Mouse (Mus musculus) hindbrain, embryonic 11.5 days (tissue): ENCODE results near the gene Fam71e2. TPM values are rescaled to one million over a fixed set of nuclear protein-coding genes. Genes with fewer than 3 reads are reported as not detected.
"Not testable (repeated sequence)": the region's sequence is repeated elsewhere in the genome, so short reads cannot be mapped to it uniquely, and the experiment has no call there.

Experiments
- ATAC-seq: fragments of 200-750 bp; cut with Nextera tagmentation; 2 replicates; pipeline ENCODE4 v1.8.0; 2017; ENCODE audit warnings: mild to moderate bottlenecking, moderate TSS enrichment, moderate library complexity; ENCODE audit not compliant: low FRiP score
- DNase-seq: peaks from one replicate; pipeline ENCODE4 v3.0.0-alpha.2; 2015; ENCODE audit warnings: low spot score
- H3K27ac ChIP-seq: fragments of 300-500 bp; sonication (generic); 2 replicates; pipeline ENCODE4 v1.5.1; 2014; ENCODE audit warnings: mild to moderate bottlenecking, low read depth, low read length
- H3K27me3 ChIP-seq: fragments of 300-500 bp; sonication (generic); 2 replicates; pipeline ENCODE4 v1.6.1; 2014; ENCODE audit warnings: mild to moderate bottlenecking, low read length, moderate library complexity, mixed read lengths; ENCODE audit not compliant: control insufficient read depth, insufficient read depth
- H3K36me3 ChIP-seq: fragments of 300-500 bp; sonication (generic); 2 replicates; pipeline ENCODE4 v1.6.1; 2014; ENCODE audit warnings: mild to moderate bottlenecking, low read length, moderate library complexity, mixed read lengths; ENCODE audit not compliant: control insufficient read depth, insufficient read depth
- H3K4me1 ChIP-seq: fragments of 300-500 bp; sonication (generic); replicated peaks from 2 replicates; pipeline ENCODE4 v1.6.1; 2014; ENCODE audit warnings: low read length, mixed read lengths; ENCODE audit not compliant: control insufficient read depth, insufficient read depth
- H3K4me2 ChIP-seq: fragments of 300-500 bp; sonication (generic); replicated peaks from 2 replicates; pipeline ENCODE4 v1.6.1; 2014; ENCODE audit warnings: mild to moderate bottlenecking, low read depth, low read length
- H3K4me3 ChIP-seq: fragments of 300-500 bp; sonication (generic); 2 replicates; pipeline ENCODE4 v1.5.1; 2014; ENCODE audit warnings: low read depth, low read length
- H3K9ac ChIP-seq: fragments of 300-500 bp; sonication (generic); 2 replicates; pipeline ENCODE4 v1.6.1; 2014; ENCODE audit warnings: low read depth, low read length
- H3K9me3 ChIP-seq: fragments of 300-500 bp; sonication (generic); 2 replicates; pipeline ENCODE4 v1.6.1; 2016; ENCODE audit warnings: low read length; ENCODE audit not compliant: control insufficient read depth
- WGBS: fragments of 180-500 bp; shearing (Covaris S2); extraction: QIAGEN DNeasy Blood & Tissue Kit; methylation state at CpG from one replicate; pipeline ENCODE4 v1.1.7; 2014; 5-methylcytosine and 5-hydroxymethylcytosine counted together
- polyA plus RNA-seq: library from polyadenylated mRNA; unstranded; fragments of >200 nt; fragmentation: Nextera tagmentation; extraction: Ambion mirVana; gene quantifications from 2 replicates; pipeline ENCODE4 v1.2.1, GENCODE M21; 2014

The Fam71e2 gene
- polyA plus RNA-seq = not detected in 2 replicates

- H3K27ac ChIP-seq = no peak within 1 kb of the TSS
- DNase-seq (no peak), ATAC-seq (no peak)
- H3K4me2 ChIP-seq = no peak within 1 kb of the TSS
- no peaks in the 10 kb centered on the region for H3K4me1 ChIP-seq
- H3K36me3 ChIP-seq = no peaks in the 10 kb centered on the region
- WGBS = 81% methylated on average over 3 of the region's 5 CpGs
- H3K9me3 ChIP-seq = no peaks in the 10 kb centered on the region
- H3K9ac ChIP-seq = no peak within 1 kb of the TSS
- no peak within 1 kb of the TSS for H3K4me3 ChIP-seq
- H3K27me3 ChIP-seq = peaks cover 10% of the 10 kb centered on the region
These were observed at the start of gene Fam71e2 for GRCm38 (mm10) chr7:4771202-4771601. TSS of gene Fam71e2 (minus strand) at chr7:4771302.

- no peak overlapping the region for H3K27ac ChIP-seq
- H3K4me2 ChIP-seq = no peak overlapping the region
- no peaks in the 10 kb centered on the region for H3K27me3 ChIP-seq
- H3K4me1 ChIP-seq = no peaks in the 10 kb centered on the region
- no peak overlapping the region for H3K9ac ChIP-seq
- no peak for DNase-seq
- H3K4me3 ChIP-seq = no peak overlapping the region
- ATAC-seq = no peak
- H3K36me3 ChIP-seq = no peaks in the 10 kb centered on the region
- no peaks in the 10 kb centered on the region for H3K9me3 ChIP-seq
These were observed 45.5 kb upstream of the Fam71e2 start for GRCm38 (mm10) chr7:4816559-4816958.

- H3K27ac ChIP-seq = no peak overlapping the region
- H3K27me3 ChIP-seq = no peaks in the 10 kb centered on the region
- no peaks in the 10 kb centered on the region for H3K36me3 ChIP-seq
- H3K9me3 ChIP-seq = no peaks in the 10 kb centered on the region
- peak overlapping the region; percentile 29; the same call in 1 of the 2 replicates for H3K9ac ChIP-seq
- DNase-seq = no peak
- no peak for ATAC-seq
- H3K4me3 ChIP-seq = peak overlapping the region; percentile 99
- peaks cover 3% of the 10 kb centered on the region for H3K4me1 ChIP-seq
- 31% methylated on average over 8 of the region's 8 CpGs for WGBS
- H3K4me2 ChIP-seq = peak overlapping the region; percentile 40
These were observed 42.1 kb upstream of the Fam71e2 start for GRCm38 (mm10) chr7:4813105-4813791.

- Histone ChIP-seq H3K27me3 (no peaks in the 10 kb centered on the region), H3K9ac (peak within 1 kb of the TSS; percentile 99), H3K9me3 (no peaks in the 10 kb centered on the region), H3K4me1 (peaks cover 3% of the 10 kb centered on the region), H3K27ac (peak within 1 kb of the TSS; percentile 95), H3K4me3 (peak within 1 kb of the TSS; percentile 99), H3K4me2 (peak within 1 kb of the TSS; percentile 64), H3K36me3 (peaks cover 2% of the 10 kb centered on the region; the same call in 1 of the 2 replicates)
- peak; percentile 100 for DNase-seq
- peak; percentile 99 for ATAC-seq
- under 1% methylated on average over 62 of the region's 62 CpGs for WGBS
These were observed 41.4 kb upstream of the Fam71e2 start, which contains the start of gene Ube2s for GRCm38 (mm10) chr7:4812303-4813104. TSS of gene Ube2s (minus strand) at chr7:4812590.

GRCm38 (mm10) chr7:4811842-4812302, 40.8 kb upstream of the Fam71e2 start:
- under 1% methylated on average over 27 of the region's 36 CpGs for WGBS
- Histone ChIP-seq H3K4me1 (peaks cover 3% of the 10 kb centered on the region), H3K4me2 (peak overlapping the region; percentile 64), H3K27ac (peak overlapping the region; percentile 95), H3K4me3 (peak overlapping the region; percentile 99), H3K9ac (peak overlapping the region; percentile 99), H3K36me3 (peaks cover 5% of the 10 kb centered on the region; the same call in 1 of the 2 replicates), H3K9me3 (no peaks in the 10 kb centered on the region), H3K27me3 (no peaks in the 10 kb centered on the region)
- peak; percentile 56 for DNase-seq
- ATAC-seq = 0 out of 2 replicates have a peak, but pooled peaks have one; percentile 0

- H3K9ac ChIP-seq = peak overlapping the region; percentile 99
- 44% methylated on average over 10 of the region's 10 CpGs for WGBS
- H3K27ac ChIP-seq, H3K4me1 ChIP-seq, H3K9me3 ChIP-seq, H3K27me3 ChIP-seq, H3K36me3 ChIP-seq, DNase-seq, ATAC-seq: not testable (repeated sequence)
- H3K4me3 ChIP-seq = peak overlapping the region; percentile 99
- H3K4me2 ChIP-seq = peak overlapping the region; percentile 64
These were observed 40.0 kb upstream of the Fam71e2 start for GRCm38 (mm10) chr7:4811131-4811530.

GRCm38 (mm10) chr7:4806716-4807115, 35.6 kb upstream of the Fam71e2 start:
- H3K4me2 ChIP-seq = no peak overlapping the region
- no peaks in the 10 kb centered on the region for H3K27me3 ChIP-seq
- WGBS = 95% methylated on average over 7 of the region's 7 CpGs
- ATAC-seq (no peak), DNase-seq (peak; percentile 55)
- peaks cover 5% of the 10 kb centered on the region; the same call in 1 of the 2 replicates for H3K36me3 ChIP-seq
- H3K9ac ChIP-seq = no peak overlapping the region
- no peak overlapping the region for H3K27ac ChIP-seq
- no peak overlapping the region for H3K4me3 ChIP-seq
- H3K9me3 ChIP-seq = no peaks in the 10 kb centered on the region
- peaks cover 3% of the 10 kb centered on the region for H3K4me1 ChIP-seq

GRCm38 (mm10) chr7:4802247-4802646, 31.1 kb upstream of the Fam71e2 start:
- Histone ChIP-seq H3K4me3 (no peak overlapping the region), H3K9me3 (no peaks in the 10 kb centered on the region), H3K27ac (no peak overlapping the region), H3K4me2 (no peak overlapping the region), H3K4me1 (no peaks in the 10 kb centered on the region), H3K9ac (no peak overlapping the region), H3K27me3 (no peaks in the 10 kb centered on the region), H3K36me3 (peaks cover 7% of the 10 kb centered on the region)
- no peak for DNase-seq
- no peak for ATAC-seq
